13 mouse cellular contexts compared by ENCODE assay signal in the genomic region with DNA sequence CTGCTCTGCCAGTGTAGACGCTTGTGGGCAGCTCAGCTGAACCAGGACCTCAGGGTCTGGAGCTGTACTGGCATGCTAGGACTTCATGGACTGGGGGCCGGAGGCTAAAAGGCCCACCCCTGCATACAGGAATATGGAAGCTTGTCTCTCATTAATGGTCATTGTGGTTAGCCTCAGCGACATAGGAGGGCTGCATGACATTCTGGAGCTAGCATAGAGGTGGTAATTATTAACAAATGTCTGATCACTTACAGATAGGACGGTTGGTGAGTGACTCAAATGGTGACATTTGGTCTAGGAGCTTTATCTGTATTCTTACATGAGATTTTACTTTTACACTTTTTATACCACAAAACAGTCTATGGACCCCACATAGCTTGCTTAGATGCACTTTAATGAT. TPM values are rescaled to one million over a fixed set of nuclear protein-coding genes. Genes with fewer than 3 reads are reported as not detected.
DNase-seq lines count a peak whose midpoint lies in the region; ATAC-seq lines count a peak whose summit lies in the region.
"Had no signal": no experiment of that assay in that cellular context is flagged by ENCODE, and none has a peak within 500 bp of the region (broad histone marks: within the 10 kb centered on the region; RNA-seq: fewer than 3 reads in every experiment).

No protein-coding gene starts in this region.

- peaks cover 66% of the 10 kb centered on the region for H3K36me3 ChIP-seq in kidney, embryonic 16.5 days (ENCODE audit: insufficient read depth, low read length)
- H3K36me3 ChIP-seq in forebrain, embryonic 10.5 days (replicated peaks) = peaks cover 92% of the 10 kb centered on the region
- H3K36me3 ChIP-seq in hindbrain, embryonic 15.5 days = peaks cover 3% of the 10 kb centered on the region; the same call in 1 of the 2 replicates
- H3K36me3 ChIP-seq in midbrain, embryonic 16.5 days (ENCODE audit: control insufficient read depth, insufficient read depth, low read length) = no peaks in the 10 kb centered on the region

- no peak overlapping the region for H3K4me2 ChIP-seq in kidney, embryonic 16.5 days (replicated peaks; ENCODE audit: low read depth, low read length)
- no peak overlapping the region for H3K4me2 ChIP-seq in hindbrain, embryonic 15.5 days
- H3K4me2 ChIP-seq in midbrain, embryonic 16.5 days (ENCODE audit: low read length) = no peak overlapping the region
- H3K4me2 ChIP-seq: liver, embryonic 15.5 days had no signal

- WGBS in kidney, embryonic 16.5 days = 70% methylated on average over 4 of the region's 4 CpGs
- 80% methylated on average over 4 of the region's 4 CpGs for WGBS in forebrain, embryonic 10.5 days
- 70% methylated on average over 4 of the region's 4 CpGs for WGBS in hindbrain, embryonic 15.5 days
- 76% methylated on average over 4 of the region's 4 CpGs for WGBS in midbrain, embryonic 16.5 days

- H3K4me1 ChIP-seq in kidney, embryonic 16.5 days (ENCODE audit: insufficient read depth, low read length) = peaks cover 16% of the 10 kb centered on the region
- H3K4me1 ChIP-seq in forebrain, embryonic 10.5 days = peaks cover 44% of the 10 kb centered on the region
- H3K4me1 ChIP-seq in hindbrain, embryonic 15.5 days (replicated peaks) = peaks cover 30% of the 10 kb centered on the region
- peaks cover 17% of the 10 kb centered on the region for H3K4me1 ChIP-seq in midbrain, embryonic 16.5 days (ENCODE audit: control insufficient read depth, insufficient read depth, low read length)

- peaks cover 11% of the 10 kb centered on the region for H3K9me3 ChIP-seq in kidney, embryonic 16.5 days (ENCODE audit: low read length)
- H3K9me3 ChIP-seq in forebrain, embryonic 10.5 days = peaks cover 12% of the 10 kb centered on the region
- H3K9me3 ChIP-seq in hindbrain, embryonic 15.5 days = no peaks in the 10 kb centered on the region
- no peaks in the 10 kb centered on the region; the same call in 1 of the 2 replicates for H3K9me3 ChIP-seq in midbrain, embryonic 16.5 days (replicated peaks; ENCODE audit: control insufficient read depth, low read length, poor library complexity, severe bottlenecking)
- H3K9me3 ChIP-seq: liver, embryonic 15.5 days had no signal

- no peak overlapping the region for H3K4me3 ChIP-seq in kidney, embryonic 16.5 days (ENCODE audit: low read length)
- no peak overlapping the region for H3K4me3 ChIP-seq in forebrain, embryonic 10.5 days
- H3K4me3 ChIP-seq in hindbrain, embryonic 15.5 days = no peak overlapping the region
- H3K4me3 ChIP-seq in midbrain, embryonic 16.5 days (ENCODE audit: low read depth, low read length) = no peak overlapping the region
- H3K4me3 ChIP-seq: liver, embryonic 15.5 days; megakaryocyte, embryonic 14.5 days had no signal

- DNase-seq in kidney, adult 9 months = no peak
- DNase-seq in forebrain, embryonic 10.5 days (ENCODE audit: extremely low spot score, low spot score) = no peak
- DNase-seq in spleen, adult 12 weeks (ENCODE audit: low spot score) = no peak
- DNase-seq in left cerebral cortex, postnatal 14 days (ENCODE audit: low spot score in 2 of 2) = no peak
- DNase-seq in retina, postnatal 1 day = no peak
- DNase-seq: thymus, postnatal 4 days had no signal

- intact Hi-C loops in left cerebral cortex, postnatal 14 days (cut with DNase I) = no loop called here

- H3K27me3 ChIP-seq in kidney, embryonic 16.5 days (ENCODE audit: insufficient read depth, low read length) = no peaks in the 10 kb centered on the region
- H3K27me3 ChIP-seq in forebrain, embryonic 10.5 days (ENCODE audit: poor library complexity, severe bottlenecking) = 0 out of 2 replicates have a peak, but pooled peaks cover 7% of the 10 kb centered on the region
- H3K27me3 ChIP-seq in hindbrain, embryonic 15.5 days = no peaks in the 10 kb centered on the region
- H3K27me3 ChIP-seq in midbrain, embryonic 16.5 days (ENCODE audit: control insufficient read depth, insufficient read depth, low read depth, low read length) = no peaks in the 10 kb centered on the region
- H3K27me3 ChIP-seq: liver, embryonic 15.5 days; megakaryocyte, embryonic 14.5 days had no signal

- H3K27ac ChIP-seq in kidney, embryonic 16.5 days (ENCODE audit: low read length) = peak overlapping the region; percentile 74
- H3K27ac ChIP-seq in forebrain, embryonic 10.5 days = peak overlapping the region; percentile 79
- peak overlapping the region; percentile 67 for H3K27ac ChIP-seq in hindbrain, embryonic 15.5 days (replicated peaks)
- H3K27ac ChIP-seq in midbrain, embryonic 16.5 days (ENCODE audit: low read length) = peak overlapping the region; percentile 56
- H3K27ac ChIP-seq: liver, embryonic 15.5 days had no signal

- H3K9ac ChIP-seq in kidney, embryonic 16.5 days (replicated peaks; ENCODE audit: low read length) = no peak overlapping the region
- no peak overlapping the region for H3K9ac ChIP-seq in hindbrain, embryonic 15.5 days
- no peak overlapping the region for H3K9ac ChIP-seq in midbrain, embryonic 16.5 days (ENCODE audit: low read depth, low read length)
- H3K9ac ChIP-seq: liver, embryonic 15.5 days had no signal

- ATAC-seq in kidney, embryonic 16.5 days (ENCODE audit: low FRiP score, low TSS enrichment) = peak; percentile 32; the same call in 1 of the 2 replicates
- no peak for ATAC-seq in hindbrain, embryonic 15.5 days (ENCODE audit: low FRiP score, low read depth)
- no peak for ATAC-seq in midbrain, embryonic 16.5 days
- ATAC-seq: activated CD4-positive, CD25-positive, alpha-beta regulatory T cell, adult 4 months had no signal

RNA-seq across cellular contexts. Expression of a gene that starts 54.3 kb away (rescaled TPM):
- polyA plus RNA-seq in kidney, embryonic 16.5 days (2015; fragmentation: Nextera tagmentation; extraction: Ambion mirVana) = not detected in 2 replicates
- 0.04 TPM in 1 of 2 replicates, not detected in the other for polyA plus RNA-seq in forebrain, embryonic 10.5 days (2016; fragmentation: Nextera tagmentation; extraction: Ambion mirVana)
- not detected in 2 replicates for polyA plus RNA-seq in hindbrain, embryonic 15.5 days (2015; fragmentation: Nextera tagmentation; extraction: Ambion mirVana)
- not detected in 2 replicates for polyA plus RNA-seq in midbrain, embryonic 16.5 days (2015; fragmentation: Nextera tagmentation; extraction: Ambion mirVana)
- not detected for total RNA-seq in left cerebral cortex, postnatal 14 days (2021)
- total RNA-seq: gastrocnemius, postnatal 4 days had no signal
- polyA plus RNA-seq: activated CD4-positive, CD25-positive, alpha-beta regulatory T cell, adult 4 months; liver, embryonic 15.5 days had no signal
